Mouse (Mus musculus) urinary bladder, adult 2 months (tissue): ENCODE measurements around the gene Kmt2b. TPM values are rescaled to one million over a fixed set of nuclear protein-coding genes. Genes with fewer than 3 reads are reported as not detected.

ENCODE experiments used
- DNase-seq: peaks from one replicate; pipeline ENCODE4 v3.0.0; 2022; ENCODE audit warnings: low spot score
- polyA plus RNA-seq: library from polyadenylated mRNA; depleted of rRNA; stranded (reverse); fragments of >200 nt; gene quantifications from 2 replicates; pipeline ENCODE4 v1.2.3, GENCODE M21; 2012

Gene Kmt2b
- polyA plus RNA-seq, 1 experiment: 38.3 TPM

DNA sequence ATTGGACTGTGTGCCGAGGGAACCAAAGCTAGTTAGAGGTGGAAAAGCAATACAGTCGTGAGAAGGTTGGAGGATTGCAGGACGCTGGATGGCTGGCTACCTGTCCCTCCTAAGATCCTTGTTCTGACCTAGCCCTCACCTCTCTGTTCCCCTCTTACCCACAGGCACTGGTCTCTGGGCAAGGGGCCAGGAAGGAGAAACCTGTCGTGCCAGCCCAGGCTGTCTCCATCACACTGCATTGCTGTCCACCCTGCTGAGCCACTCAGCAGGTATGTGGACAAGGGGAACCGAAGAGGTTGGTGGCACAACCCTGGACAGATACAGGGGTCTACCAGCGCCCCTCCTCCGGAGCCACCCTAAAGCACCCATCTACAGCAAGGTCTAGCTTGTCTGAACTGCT lies 12.1 kb upstream of the Kmt2b start:
- peak; percentile 57 for DNase-seq

GRCm38 (mm10) chr7:30599933-30600353 lies 11.4 kb upstream of the Kmt2b start:
- DNase-seq: peak; percentile 72

DNA sequence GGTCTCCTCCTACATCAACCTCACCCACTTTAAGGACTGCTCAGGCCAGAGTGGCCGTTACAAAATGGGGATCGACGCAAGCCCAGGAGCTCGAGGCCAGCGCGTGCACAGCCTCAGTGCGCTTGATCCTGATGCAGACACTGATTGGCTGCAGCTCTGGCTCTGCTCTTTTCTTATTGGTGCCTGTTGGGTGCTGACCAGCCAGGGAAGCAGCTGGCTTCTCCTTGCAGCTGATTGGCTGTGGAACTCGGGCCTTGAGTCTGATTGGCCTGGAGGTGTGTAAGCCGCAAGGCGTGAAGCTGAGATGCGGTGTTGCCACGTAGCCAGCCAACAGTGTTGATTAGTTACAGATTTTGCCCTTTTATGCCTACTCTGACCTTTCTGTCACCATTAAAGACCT lies 10.3 kb upstream of the Kmt2b start, which contains the start of gene Zbtb32:
TSS of gene Zbtb32 (minus strand) at position 124 of the 400 bp plus-strand sequence.
- no peak for DNase-seq

GRCm38 (mm10) chr7:30596811-30597210 lies 8.3 kb upstream of the Kmt2b start:
- no peak for DNase-seq

- DNase-seq: no peak
Measured at GRCm38 (mm10) chr7:30596093-30596492, 7.6 kb upstream of the Kmt2b start.

- DNase-seq: no peak
Measured at GRCm38 (mm10) chr7:30594510-30595024, 6.0 kb upstream of the Kmt2b start.

DNA sequence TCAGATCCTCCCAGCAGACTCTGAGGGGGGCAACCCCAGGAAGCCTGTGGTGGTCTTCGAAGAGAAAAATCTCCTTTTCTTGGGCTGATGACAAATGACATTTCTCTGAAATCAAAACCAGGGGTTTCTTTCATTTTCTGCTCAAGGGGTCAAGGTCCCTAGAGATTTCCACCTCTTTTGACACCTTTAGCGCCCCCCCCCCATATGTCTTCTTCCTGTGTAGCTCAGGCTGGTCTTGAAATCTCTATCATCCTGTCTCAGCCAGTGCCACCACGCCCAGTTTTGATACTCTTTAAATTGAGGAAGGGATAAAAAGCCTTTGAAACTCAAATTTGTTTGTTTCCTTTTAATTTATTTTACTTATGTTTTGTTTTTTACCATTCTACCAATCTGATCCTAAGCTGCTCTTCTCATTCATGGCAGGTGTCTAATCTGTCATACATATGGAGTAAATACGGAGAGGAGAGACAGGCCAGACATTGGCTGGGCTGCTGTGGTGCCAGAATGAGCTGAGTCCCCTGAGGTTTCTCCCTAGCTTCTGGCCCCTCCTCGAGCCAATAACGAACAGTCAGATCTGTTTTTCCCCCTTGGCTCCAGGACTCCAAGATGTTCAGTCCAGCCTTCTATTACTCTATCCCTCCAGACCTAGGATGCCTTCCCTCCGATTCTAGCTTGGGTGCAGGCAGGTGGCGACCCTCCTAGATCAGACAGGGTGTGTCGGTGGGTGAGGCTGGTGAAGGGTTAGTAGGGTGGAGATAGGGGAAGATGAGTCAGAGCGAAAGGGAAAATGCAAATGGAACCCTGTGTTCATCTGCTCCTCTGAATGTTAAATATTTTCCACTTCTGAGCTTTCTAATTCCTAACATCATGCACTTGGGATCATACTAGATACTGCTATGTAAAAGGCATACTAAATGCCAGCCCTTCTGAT lies 5.3 kb upstream of the Kmt2b start:
- DNase-seq: no peak

DNA sequence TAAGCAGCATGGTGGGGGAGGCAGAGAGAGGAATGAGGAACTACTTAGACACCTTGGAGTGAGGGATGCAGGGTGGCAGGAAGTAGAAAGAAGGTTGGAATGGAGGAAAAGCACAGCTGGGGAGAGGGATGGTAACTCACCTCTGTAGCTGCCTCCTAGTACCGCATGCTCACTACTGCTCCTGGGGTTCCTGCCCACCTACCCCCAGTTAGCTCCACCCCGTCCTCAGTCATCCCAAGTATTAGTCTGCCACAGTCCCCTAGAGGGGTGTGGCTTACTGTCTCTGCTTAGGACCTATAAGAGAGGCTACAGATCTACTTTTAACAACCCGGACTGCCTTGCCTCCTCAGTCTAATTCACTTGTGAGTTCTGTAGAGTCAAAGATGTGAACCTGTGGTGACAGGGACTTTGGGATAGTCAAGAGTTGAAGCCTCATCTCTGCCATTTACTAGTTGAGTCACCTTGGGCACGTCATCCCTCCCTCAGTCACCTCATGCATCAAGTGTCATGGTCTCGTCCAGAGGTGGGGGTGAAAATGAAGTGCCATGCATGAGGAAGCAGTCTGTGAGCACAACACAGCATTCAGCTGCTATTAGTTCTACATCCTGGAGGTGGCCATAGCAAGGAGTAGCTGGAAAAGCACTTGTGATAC lies 4.4 kb upstream of the Kmt2b start:
- no peak for DNase-seq

GRCm38 (mm10) chr7:30591605-30591951 lies 3.1 kb upstream of the Kmt2b start:
- no peak for DNase-seq

DNA sequence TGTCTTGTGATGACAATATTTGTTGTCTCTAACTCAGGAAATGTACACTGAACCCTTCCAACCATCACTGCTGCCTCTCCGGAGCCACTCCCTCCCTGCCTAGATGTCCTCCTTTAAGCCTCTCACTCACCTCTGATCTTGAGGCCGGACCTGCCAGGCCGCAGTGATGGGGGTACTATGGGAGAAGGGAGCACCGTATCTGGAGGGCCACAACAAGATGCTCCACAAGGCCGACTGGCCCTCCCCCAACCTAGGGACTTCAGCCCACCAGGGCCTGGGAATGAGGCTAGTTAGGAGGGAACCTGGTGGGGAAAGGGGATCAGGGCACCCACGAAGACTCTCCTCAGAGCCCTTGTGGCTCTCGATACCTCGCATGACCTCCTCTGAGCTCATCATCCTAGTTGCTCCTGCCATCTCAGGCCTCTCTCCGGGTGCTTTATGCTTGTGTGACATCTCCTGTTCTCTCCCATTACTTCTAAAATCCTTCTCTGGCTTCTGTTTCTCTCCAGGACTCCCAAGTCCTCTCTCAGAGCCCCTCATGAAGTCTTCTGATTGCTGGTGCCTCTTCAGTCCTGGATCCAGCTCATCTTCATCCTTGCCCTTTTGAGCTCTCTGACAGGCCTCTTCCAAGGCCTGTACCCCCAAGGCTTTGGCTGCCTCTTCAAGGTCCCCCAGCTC lies 2.5 kb upstream of the Kmt2b start:
- DNase-seq: no peak

- peak; percentile 79 for DNase-seq
Measured at GRCm38 (mm10) chr7:30589435-30590301, 1.1 kb upstream of the Kmt2b start.

DNA sequence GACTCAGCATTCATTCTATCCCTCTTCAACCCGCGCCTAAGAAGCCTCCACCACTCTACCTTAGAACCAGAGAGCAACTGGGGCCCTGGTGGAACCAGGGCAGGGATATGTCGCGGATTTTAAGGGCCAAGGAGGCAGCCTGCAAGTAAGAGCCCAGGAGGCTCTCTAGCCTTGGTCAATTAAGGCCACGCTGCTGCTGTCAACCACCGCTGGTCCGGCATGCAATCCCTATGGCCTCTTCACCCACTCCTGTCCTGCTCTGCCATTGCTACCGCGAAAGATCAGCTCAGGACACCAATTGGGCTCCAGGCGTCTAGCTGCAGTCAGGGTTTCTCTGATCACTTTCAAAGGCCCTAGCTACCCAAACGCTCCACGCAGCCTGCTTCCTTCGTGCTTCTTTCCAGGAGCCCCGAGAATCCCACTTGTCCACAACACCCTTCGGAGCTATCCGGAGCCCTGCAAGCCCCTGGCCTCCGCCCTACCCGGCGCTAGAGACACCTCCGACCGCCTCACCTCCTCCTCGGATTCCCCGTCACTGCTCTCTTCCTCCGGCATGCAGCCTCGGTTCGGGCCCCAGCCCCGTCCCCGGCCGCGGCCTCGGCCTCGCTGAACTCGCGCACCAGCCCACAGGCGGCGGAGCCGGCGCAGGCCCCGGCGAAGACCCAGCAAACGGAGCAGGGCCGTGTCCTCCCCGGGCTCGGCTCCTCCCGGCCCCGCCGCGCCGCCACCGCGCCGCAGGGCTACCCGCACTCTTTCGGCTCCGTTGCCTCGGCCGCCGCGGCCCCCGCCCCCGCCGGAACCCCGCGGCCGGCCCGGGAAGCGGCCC lies 471 bp downstream of the Kmt2b start:
- peak; percentile 70 for DNase-seq

- no peak for DNase-seq
Measured at GRCm38 (mm10) chr7:30586455-30587020, 2.0 kb downstream of the Kmt2b start.

DNA sequence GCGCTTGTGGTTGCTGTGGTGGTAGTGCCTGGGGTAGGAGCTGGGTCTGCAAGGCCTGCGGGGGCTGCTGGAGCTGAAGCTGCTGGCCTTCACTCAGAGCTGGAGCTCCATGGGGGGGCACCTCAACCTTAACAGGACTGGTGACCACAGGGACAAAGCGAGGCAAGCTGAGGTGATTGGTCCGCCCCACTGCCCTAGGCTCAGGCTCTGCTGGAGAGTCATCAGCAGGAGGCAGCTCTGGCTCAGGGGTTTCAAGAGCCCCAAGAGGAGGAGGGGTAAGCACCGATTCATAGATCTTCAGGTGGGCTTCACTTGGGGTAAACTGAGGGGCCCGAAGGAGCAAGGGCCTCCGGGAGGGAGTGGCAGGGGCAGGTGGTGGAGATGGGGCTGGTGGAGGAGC lies 3.4 kb downstream of the Kmt2b start:
- DNase-seq: no peak

GRCm38 (mm10) chr7:30584339-30584738 lies 4.2 kb downstream of the Kmt2b start:
- no peak for DNase-seq

- no peak for DNase-seq
Measured at GRCm38 (mm10) chr7:30581547-30581946, 7.0 kb downstream of the Kmt2b start.

- no peak for DNase-seq
Measured at GRCm38 (mm10) chr7:30579950-30580349, 8.6 kb downstream of the Kmt2b start.

DNA sequence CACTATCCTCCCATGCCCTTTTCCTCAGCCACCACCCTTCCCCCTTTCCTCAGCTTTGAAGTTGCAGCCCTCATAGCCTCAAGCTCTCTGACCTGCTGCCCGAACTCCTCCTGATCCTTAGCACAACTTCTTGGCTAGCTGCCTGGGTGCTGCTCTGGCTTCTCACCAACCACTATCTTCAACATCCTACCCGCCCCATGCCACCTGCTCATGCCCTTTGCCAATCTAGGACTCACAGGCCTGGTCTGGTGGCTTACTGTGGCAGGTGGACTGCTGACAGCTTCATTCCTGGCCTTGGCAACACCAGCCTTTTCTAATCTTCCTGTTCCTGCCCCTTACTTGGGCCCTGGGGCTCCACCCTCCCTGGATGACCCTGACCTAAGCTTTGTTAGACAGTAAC lies 15.6 kb downstream of the Kmt2b start:
- no peak for DNase-seq

- DNase-seq: no peak
Measured at GRCm38 (mm10) chr7:30572389-30572788, 16.1 kb downstream of the Kmt2b start.

DNA sequence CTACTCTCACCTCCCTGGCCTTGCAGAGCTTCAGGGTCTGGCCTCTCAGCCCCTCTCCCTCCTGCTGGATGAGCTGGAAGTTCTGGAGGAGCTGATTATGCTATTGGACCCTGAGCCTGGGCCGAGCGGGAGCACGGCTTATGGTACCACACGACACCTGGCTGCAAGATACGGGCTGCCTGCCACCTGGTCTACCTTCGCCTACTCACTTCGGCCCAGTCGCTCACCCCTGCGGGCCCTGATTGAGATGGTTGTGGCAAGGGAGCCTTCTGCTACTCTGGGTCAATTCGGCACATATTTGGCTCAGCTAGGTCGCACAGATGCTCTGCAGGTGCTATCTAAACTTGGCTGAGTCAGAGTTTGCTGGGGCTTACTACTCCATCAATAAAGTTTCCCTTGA lies 21.0 kb downstream of the Kmt2b start:
- DNase-seq: no peak
